ENCODE assay signal across 22 mouse cellular contexts in the genomic region with DNA sequence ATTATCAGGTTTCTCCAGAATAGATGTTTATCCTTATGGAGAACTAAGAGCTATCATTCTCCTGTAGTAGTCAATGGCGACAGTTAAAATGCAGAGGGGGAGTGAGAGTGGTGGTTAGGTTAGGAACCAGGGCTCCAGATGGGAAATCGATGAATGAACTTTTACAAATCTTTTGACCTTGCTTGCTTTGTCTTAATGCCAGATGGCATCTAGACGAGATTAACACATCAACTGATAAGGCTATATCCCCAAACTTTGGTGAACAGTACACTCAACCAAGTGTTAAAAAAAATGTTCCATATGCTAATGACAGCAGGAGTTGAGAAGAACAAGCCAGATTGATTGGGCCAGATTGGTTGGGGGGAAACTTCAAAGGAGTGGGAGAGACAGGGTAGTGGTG. TPM values are rescaled to one million over a fixed set of nuclear protein-coding genes. Genes with fewer than 3 reads are reported as not detected.
DNase-seq lines count a peak whose midpoint lies in the region; ATAC-seq and TF ChIP-seq lines count a peak whose summit lies in the region.
"Had no signal": no experiment of that assay in that cellular context is flagged by ENCODE, and none has a peak within 500 bp of the region (broad histone marks: within the 10 kb centered on the region; RNA-seq: fewer than 3 reads in every experiment).

No protein-coding gene starts in this region.

- H3K4me2 ChIP-seq in forebrain, embryonic 13.5 days: no peak overlapping the region
- H3K4me2 ChIP-seq in liver, postnatal 0 days (ENCODE audit: low read depth, low read length): peak overlapping the region; percentile 86
- H3K4me2 ChIP-seq: limb, embryonic 15.5 days; neural tube, embryonic 13.5 days had no signal

- H3K9me3 ChIP-seq in forebrain, embryonic 13.5 days (replicated peaks): no peaks in the 10 kb centered on the region
- no peaks in the 10 kb centered on the region for H3K9me3 ChIP-seq in forebrain, embryonic 10.5 days
- no peaks in the 10 kb centered on the region for H3K9me3 ChIP-seq in liver, postnatal 0 days (ENCODE audit: low read length)
- H3K9me3 ChIP-seq: hindbrain, embryonic 10.5 days; limb, embryonic 15.5 days; megakaryocyte, embryonic 14.5 days; neural tube, embryonic 13.5 days had no signal

- H3K27me3 ChIP-seq in forebrain, embryonic 13.5 days: no peaks in the 10 kb centered on the region
- H3K27me3 ChIP-seq in forebrain, embryonic 10.5 days (ENCODE audit: poor library complexity, severe bottlenecking): no peaks in the 10 kb centered on the region
- H3K27me3 ChIP-seq in liver, postnatal 0 days (ENCODE audit: insufficient read depth, low read length): no peaks in the 10 kb centered on the region
- H3K27me3 ChIP-seq: limb, embryonic 15.5 days; megakaryocyte, embryonic 14.5 days; neural tube, embryonic 13.5 days had no signal

- H3K4me3 ChIP-seq in forebrain, embryonic 13.5 days: no peak overlapping the region
- no peak overlapping the region for H3K4me3 ChIP-seq in forebrain, embryonic 10.5 days
- no peak overlapping the region for H3K4me3 ChIP-seq in liver, postnatal 0 days (ENCODE audit: low read depth, low read length)
- H3K4me3 ChIP-seq: embryonic facial prominence, embryonic 10.5 days; heart, adult 2 months; hindbrain, embryonic 10.5 days; limb, embryonic 15.5 days; megakaryocyte, embryonic 14.5 days; neural tube, embryonic 13.5 days had no signal

- no peak for TF ChIP-seq CTCF in liver, postnatal 0 days (IDR thresholded peaks at IDR 0.05; ENCODE audit: low read depth)

- 0 out of 2 replicates have a peak overlapping the region, but pooled peaks have one; percentile 22 for H3K27ac ChIP-seq in forebrain, embryonic 13.5 days
- H3K27ac ChIP-seq in forebrain, embryonic 10.5 days: no peak overlapping the region
- H3K27ac ChIP-seq in liver, postnatal 0 days (ENCODE audit: low read depth): peak overlapping the region; percentile 92
- H3K27ac ChIP-seq: embryonic facial prominence, embryonic 10.5 days; heart, adult 2 months; hindbrain, embryonic 10.5 days; kidney, postnatal 0 days; limb, embryonic 15.5 days; neural tube, embryonic 13.5 days had no signal

- no peak overlapping the region for H3K9ac ChIP-seq in forebrain, embryonic 13.5 days
- no peak overlapping the region for H3K9ac ChIP-seq in liver, postnatal 0 days (replicated peaks)
- H3K9ac ChIP-seq: limb, embryonic 15.5 days; neural tube, embryonic 13.5 days had no signal

- DNase-seq in forebrain, embryonic 10.5 days (ENCODE audit: extremely low spot score, low spot score): no peak
- peak; percentile 25 for DNase-seq in layer of hippocampus, adult 9-11 months
- DNase-seq in layer of hippocampus, postnatal 10 days (ENCODE audit: low spot score in 2 of 2): no peak
- DNase-seq in c-Kit-positive CD71-positive TER-119-positive erythroid progenitor cells, embryonic 14.5 days (ENCODE audit: low spot score): peak; percentile 27
- DNase-seq in liver, postnatal 0 days: no peak
- DNase-seq in lung, adult 18-20 months: no peak
- DNase-seq: adrenal gland, postnatal 25 days; cerebellum, adult 8-10 months; gastrocnemius, postnatal 14 days; heart, adult 2 months; kidney, adult 18-20 months; lung, postnatal 14 days; midbrain, embryonic 14.5 days; thymus, postnatal 25 days had no signal

- ATAC-seq in forebrain, embryonic 13.5 days: no peak
- no peak for ATAC-seq in liver, postnatal 0 days
- ATAC-seq: CD4-positive, CD25-positive, alpha-beta regulatory T cell, adult 4 months had no signal

- TF ChIP-seq EP300 in liver, postnatal 0 days (IDR thresholded peaks at IDR 0.05; ENCODE audit: low read depth): no peak

- no peaks in the 10 kb centered on the region for H3K36me3 ChIP-seq in forebrain, embryonic 13.5 days (ENCODE audit: poor library complexity, severe bottlenecking)
- H3K36me3 ChIP-seq in forebrain, embryonic 10.5 days (replicated peaks): peaks cover 19% of the 10 kb centered on the region
- H3K36me3 ChIP-seq in liver, postnatal 0 days (replicated peaks; ENCODE audit: insufficient read depth, low read length): no peaks in the 10 kb centered on the region
- H3K36me3 ChIP-seq: hindbrain, embryonic 10.5 days; limb, embryonic 15.5 days; neural tube, embryonic 13.5 days had no signal

- 81% methylated on average over 3 of the region's 3 CpGs for WGBS in forebrain, embryonic 13.5 days
- 92% methylated on average over 3 of the region's 3 CpGs for WGBS in forebrain, embryonic 10.5 days
- 76% methylated on average over 3 of the region's 3 CpGs for WGBS in liver, postnatal 0 days (ENCODE audit: insufficient replicate concordance)

- H3K4me1 ChIP-seq in forebrain, embryonic 13.5 days: peaks cover 21% of the 10 kb centered on the region
- peaks cover 33% of the 10 kb centered on the region for H3K4me1 ChIP-seq in forebrain, embryonic 10.5 days
- peaks cover 52% of the 10 kb centered on the region for H3K4me1 ChIP-seq in liver, postnatal 0 days (ENCODE audit: insufficient read depth)

RNA-seq across cellular contexts. Expression of a gene that starts 5.0 kb away (rescaled TPM):
- 13.4 and 13.9 TPM in 2 replicates for polyA plus RNA-seq in forebrain, embryonic 13.5 days (2015; fragmentation: Nextera tagmentation; extraction: Ambion mirVana)
- 11.2 and 11.3 TPM in 2 replicates for polyA plus RNA-seq in forebrain, embryonic 10.5 days (2016; fragmentation: Nextera tagmentation; extraction: Ambion mirVana)
- total RNA-seq in layer of hippocampus, postnatal 10 days (2021): 10 to 100 TPM; 52.4 to 53.9 TPM
- polyA plus RNA-seq in liver, postnatal 0 days (2015; fragmentation: Nextera tagmentation; extraction: Ambion mirVana): 8.5 and 11.4 TPM in 2 replicates

Comparison
In these comparisons a context has a peak if more than half of its experiments do, and no peak if none do; other contexts are left out.
1. DNase-seq: peak in layer of hippocampus, adult 9-11 months (single experiment) and c-Kit-positive CD71-positive TER-119-positive erythroid progenitor cells, embryonic 14.5 days (single experiment); none in forebrain, embryonic 10.5 days (single experiment), layer of hippocampus, postnatal 10 days (0 of 2), liver, postnatal 0 days (single experiment) and lung, adult 18-20 months (0 of 2).